Comparison of ENCODE assay signal across 23 mouse cellular contexts in genomic region chr5:31588016-31588415, GRCm38 (mm10).
"Had no signal": no experiment of that assay in that cellular context is flagged by ENCODE, and none has a peak within 500 bp of the region (broad histone marks: within the 10 kb centered on the region; RNA-seq: fewer than 3 reads in every experiment).

No protein-coding gene starts in this region.

- H3K9ac ChIP-seq: kidney, embryonic 15.5 days; limb, embryonic 12.5 days; limb, embryonic 15.5 days; liver, embryonic 15.5 days; lung, embryonic 15.5 days; midbrain, embryonic 13.5 days; neural tube, embryonic 13.5 days had no signal

- H3K4me2 ChIP-seq: kidney, embryonic 15.5 days; limb, embryonic 12.5 days; limb, embryonic 15.5 days; liver, embryonic 11.5 days; liver, embryonic 15.5 days; lung, embryonic 15.5 days; midbrain, embryonic 13.5 days; neural tube, embryonic 13.5 days had no signal

- ATAC-seq: midbrain, embryonic 13.5 days; midbrain, embryonic 16.5 days had no signal

- H3K27ac ChIP-seq: kidney, embryonic 15.5 days; layer of hippocampus, adult 2 months; limb, embryonic 12.5 days; limb, embryonic 15.5 days; liver, embryonic 15.5 days; lung, embryonic 15.5 days; midbrain, embryonic 10.5 days; midbrain, embryonic 13.5 days; neural tube, embryonic 13.5 days had no signal

- H3K9me3 ChIP-seq: limb, embryonic 15.5 days; liver, embryonic 15.5 days; lung, embryonic 15.5 days; neural tube, embryonic 13.5 days had no signal

- H3K27me3 ChIP-seq: kidney, embryonic 15.5 days; limb, embryonic 12.5 days; liver, embryonic 15.5 days; lung, embryonic 15.5 days; midbrain, embryonic 13.5 days; neural tube, embryonic 13.5 days had no signal

- DNase-seq: kidney, adult 11 months; kidney, adult 8-10 months; kidney, postnatal 14 days; layer of hippocampus, adult 9-11 months; lung, adult 18-20 months; lung, postnatal 10 days; lung, postnatal 36 days; right cerebral cortex, postnatal 14 days; right cerebral cortex, postnatal 4 days; thymus, postnatal 25 days had no signal

- H3K4me1 ChIP-seq: liver, embryonic 15.5 days; lung, embryonic 15.5 days; midbrain, embryonic 13.5 days had no signal

- H3K36me3 ChIP-seq: kidney, embryonic 15.5 days; limb, embryonic 12.5 days; limb, embryonic 15.5 days; liver, embryonic 15.5 days; lung, embryonic 15.5 days; midbrain, embryonic 10.5 days; midbrain, embryonic 13.5 days; neural tube, embryonic 13.5 days had no signal

- H3K4me3 ChIP-seq: kidney, embryonic 15.5 days; layer of hippocampus, adult 2 months; limb, embryonic 12.5 days; limb, embryonic 15.5 days; liver, embryonic 15.5 days; lung, embryonic 15.5 days; megakaryocyte, embryonic 14.5 days; midbrain, embryonic 10.5 days; midbrain, embryonic 13.5 days; myocyte; neural tube, embryonic 13.5 days had no signal
